11 mouse cellular contexts compared by ENCODE assay signal in the genomic region with DNA sequence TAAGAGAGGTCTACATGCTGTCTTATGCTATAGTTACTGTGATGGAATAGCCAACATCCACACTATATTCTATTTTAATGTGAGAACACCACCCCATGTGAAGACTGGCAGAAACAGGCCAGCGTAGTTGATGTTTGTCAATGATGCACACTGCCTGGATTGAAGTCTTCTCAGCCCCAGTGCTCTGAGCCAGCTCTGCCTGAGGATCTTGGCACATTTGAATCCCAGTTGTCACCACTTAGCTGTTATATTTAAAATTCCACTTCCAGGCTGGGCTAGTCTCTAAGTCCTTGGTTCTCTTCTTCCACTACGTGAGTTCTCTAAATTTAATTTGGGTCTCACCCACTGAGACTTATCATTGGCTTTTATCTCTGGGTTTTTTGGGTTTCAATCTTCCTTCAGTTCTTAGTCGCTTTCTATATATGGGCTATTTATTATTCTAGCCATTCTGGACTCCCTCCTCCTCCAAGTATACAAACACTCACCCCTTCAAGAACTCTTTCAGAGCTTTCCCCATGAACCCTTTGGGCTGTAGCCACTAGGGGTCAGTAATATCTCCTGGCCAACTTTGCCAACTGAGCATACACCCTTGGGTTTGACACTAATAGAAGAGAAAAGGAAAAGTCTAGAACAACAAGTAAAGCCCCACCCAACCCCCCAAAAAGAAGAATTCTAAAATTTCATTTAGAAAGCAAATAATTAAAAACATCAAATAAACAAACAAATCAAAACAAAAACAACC.
DNase-seq lines count a peak whose midpoint lies in the region; ATAC-seq lines count a peak whose summit lies in the region.
"Had no signal": no experiment of that assay in that cellular context is flagged by ENCODE, and none has a peak within 500 bp of the region (broad histone marks: within the 10 kb centered on the region; RNA-seq: fewer than 3 reads in every experiment).

No protein-coding gene starts in this region.

- H3K27me3 ChIP-seq in forebrain, embryonic 12.5 days, result no peaks in the 10 kb centered on the region
- H3K27me3 ChIP-seq: midbrain, embryonic 12.5 days had no signal

- no peaks in the 10 kb centered on the region for H3K36me3 ChIP-seq in forebrain, embryonic 12.5 days (replicated peaks)
- H3K36me3 ChIP-seq: midbrain, embryonic 12.5 days had no signal

- no peak overlapping the region for H3K4me3 ChIP-seq in forebrain, embryonic 12.5 days (replicated peaks)
- H3K4me3 ChIP-seq: erythroblast, embryonic 14.5 days; midbrain, embryonic 12.5 days had no signal

- H3K4me1 ChIP-seq in forebrain, embryonic 12.5 days, result no peaks in the 10 kb centered on the region
- H3K4me1 ChIP-seq: midbrain, embryonic 12.5 days had no signal

- ATAC-seq in forebrain, embryonic 12.5 days (ENCODE audit: low FRiP score), result no peak

- peak; percentile 25 to 28 for DNase-seq in heart, adult 18-20 months
- no peak for DNase-seq in heart, postnatal 25 days (ENCODE audit: low spot score)
- peak; percentile 24 for DNase-seq in retina, embryonic 14.5 days (ENCODE audit: low spot score)
- no peak for DNase-seq in retina, postnatal 1 day
- DNase-seq in ZHBTc4 (ENCODE audit: low read depth, low spot score), result peak; percentile 11
- peak; percentile 40 for DNase-seq in thymus, postnatal 0 days (ENCODE audit: low spot score)
- no peak for DNase-seq in frontal cortex, postnatal 25 days (ENCODE audit: low spot score in 2 of 2)
- DNase-seq: kidney, adult 18-20 months had no signal

- H3K27ac ChIP-seq in forebrain, embryonic 12.5 days, result no peak overlapping the region
- H3K27ac ChIP-seq: midbrain, embryonic 12.5 days had no signal

- H3K9ac ChIP-seq in forebrain, embryonic 12.5 days, result no peak overlapping the region
- H3K9ac ChIP-seq: midbrain, embryonic 12.5 days had no signal

- no peaks in the 10 kb centered on the region for H3K9me3 ChIP-seq in forebrain, embryonic 12.5 days
- H3K9me3 ChIP-seq: midbrain, embryonic 12.5 days had no signal

- intact Hi-C loops in heart, postnatal 25 days (cut with DNase I), result loop anchor here (5.0 kb wide), 2 partner anchors 50 to 65 kb away; no protein-coding TSS in a partner anchor

- H3K4me2 ChIP-seq in forebrain, embryonic 12.5 days, result no peak overlapping the region
- H3K4me2 ChIP-seq: midbrain, embryonic 12.5 days had no signal

- 90% methylated on average over 3 of the region's 3 CpGs for WGBS in forebrain, embryonic 12.5 days

Comparison
In these comparisons a context has a peak if more than half of its experiments do, and no peak if none do; other contexts are left out.
1. DNase-seq: peak in heart, adult 18-20 months (2 of 2), retina, embryonic 14.5 days (single experiment), ZHBTc4 (single experiment) and thymus, postnatal 0 days (single experiment); none in heart, postnatal 25 days (single experiment), retina, postnatal 1 day (single experiment) and frontal cortex, postnatal 25 days (0 of 2).